Mouse (Mus musculus) natural killer cell, adult 2 months (primary cell): ENCODE measurements around the gene Tek.
"Not testable (repeated sequence)": the region's sequence is repeated elsewhere in the genome, so short reads cannot be mapped to it uniquely, and the experiment has no call there.

Experiments
- DNase-seq, 2 experiments: peaks; one replicate each; pipeline ENCODE4 v3.0.0; 2022; ENCODE audit warnings: low spot score in 2 of 2

The Tek gene

GRCm38 (mm10) chr4:94738838-94739731 is at the start of gene Tek:
TSS of gene Tek (plus strand) at chr4:94739289.
- DNase-seq = no peak

GRCm38 (mm10) chr4:94689804-94690203 is 49.3 kb upstream of the Tek start:
- DNase-seq = not testable (repeated sequence)

GRCm38 (mm10) chr4:94691078-94691477 is 48.0 kb upstream of the Tek start:
- DNase-seq = no peak

- no peak for DNase-seq
These were observed 46.9 kb upstream of the Tek start for GRCm38 (mm10) chr4:94692175-94692574.

GRCm38 (mm10) chr4:94696368-94696767 is 42.7 kb upstream of the Tek start:
- no peak for DNase-seq

GRCm38 (mm10) chr4:94711002-94711401 is 28.1 kb upstream of the Tek start:
- no peak for DNase-seq

- no peak for DNase-seq
These were observed 27.7 kb upstream of the Tek start for GRCm38 (mm10) chr4:94711426-94711825.

GRCm38 (mm10) chr4:94713741-94714140 is 25.3 kb upstream of the Tek start:
- DNase-seq = no peak

- DNase-seq = no peak
These were observed 23.9 kb upstream of the Tek start for GRCm38 (mm10) chr4:94715166-94715565.

- DNase-seq = no peak
These were observed 13.3 kb upstream of the Tek start for GRCm38 (mm10) chr4:94725799-94726198.

- DNase-seq = no peak
These were observed 6.4 kb upstream of the Tek start for GRCm38 (mm10) chr4:94732721-94733120.

GRCm38 (mm10) chr4:94737326-94738295 is 1.5 kb upstream of the Tek start:
- no peak for DNase-seq

GRCm38 (mm10) chr4:94741824-94742223 is 2.7 kb downstream of the Tek start:
- DNase-seq = no peak

GRCm38 (mm10) chr4:94745749-94746148 is 6.7 kb downstream of the Tek start:
- DNase-seq = no peak

GRCm38 (mm10) chr4:94746387-94746811 is 7.3 kb downstream of the Tek start:
- DNase-seq = no peak

- DNase-seq = no peak
These were observed 8.2 kb downstream of the Tek start for GRCm38 (mm10) chr4:94747338-94747737.

- no peak for DNase-seq
These were observed 13.4 kb downstream of the Tek start for GRCm38 (mm10) chr4:94752512-94752911.

- no peak for DNase-seq
These were observed 26.1 kb downstream of the Tek start for GRCm38 (mm10) chr4:94765217-94765616.

- DNase-seq = no peak
These were observed 27.1 kb downstream of the Tek start for GRCm38 (mm10) chr4:94766176-94766575.

- no peak for DNase-seq
These were observed 29.5 kb downstream of the Tek start for GRCm38 (mm10) chr4:94768624-94769023.

- no peak for DNase-seq
These were observed 42.0 kb downstream of the Tek start for GRCm38 (mm10) chr4:94781043-94781442.

- DNase-seq = no peak
These were observed 46.8 kb downstream of the Tek start for GRCm38 (mm10) chr4:94785921-94786320.
